Mouse (Mus musculus): ENCODE results near the gene Rrp1b.

GRCm38 (mm10) chr17:32063654-32064053 is 27.8 kb downstream of the Rrp1b start:
- no peak for TF ChIP-seq CTCF (IDR thresholded peaks at IDR 0.05)
- TF ChIP-seq POLR2A (IDR thresholded peaks at IDR 0.05; ENCODE audit: insufficient read depth, low read depth, low read length), result no peak
- no peak for TF ChIP-seq EP300 (IDR thresholded peaks at IDR 0.05; ENCODE audit: insufficient read depth, low read depth, low read length)
